Mouse (Mus musculus): ENCODE data around the gene Senp1.

Senp1 gene

DNA sequence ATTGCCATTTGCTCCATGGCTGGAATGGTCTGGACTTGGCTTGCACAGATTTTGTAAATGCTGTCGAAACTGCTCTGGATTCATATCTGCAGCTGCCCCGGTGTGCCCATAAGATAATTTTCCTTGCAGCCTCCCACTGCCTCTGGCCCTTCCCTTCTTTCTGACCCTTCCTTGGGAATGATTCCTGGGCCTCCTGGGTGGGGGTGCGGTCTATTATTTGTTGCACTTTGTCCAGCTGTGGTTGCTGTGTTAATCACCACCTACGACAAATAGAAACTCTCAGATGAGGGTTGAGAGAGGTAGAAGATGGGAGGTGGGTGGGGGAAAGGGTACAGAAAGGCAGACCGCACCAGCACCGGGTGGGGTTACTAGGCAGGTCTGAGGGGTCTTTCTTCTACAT is 13.7 kb upstream of the Senp1 start:
- no peak for DNase-seq

DNA sequence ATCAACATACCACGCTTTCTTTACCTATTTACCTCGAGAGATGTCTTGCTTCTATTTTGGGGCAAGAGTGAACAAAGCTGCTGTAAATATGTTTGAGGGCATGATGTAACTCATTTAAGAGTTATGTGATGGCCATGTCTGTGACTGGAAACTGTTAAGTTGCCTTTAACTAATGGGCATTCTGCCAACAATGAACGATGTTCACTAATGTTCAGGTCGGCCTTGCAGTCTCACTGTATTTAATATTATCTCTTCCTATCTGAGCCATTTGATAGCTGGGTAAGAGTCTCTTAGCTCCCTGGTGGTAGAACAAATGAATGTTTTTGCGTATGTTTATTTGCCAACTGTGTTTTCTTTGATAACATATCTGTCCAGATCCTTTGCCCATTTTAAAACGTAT is 13.0 kb upstream of the Senp1 start:
- DNase-seq = no peak

- DNase-seq = no peak
Measured at GRCm38 (mm10) chr15:98102401-98102800, 8.9 kb upstream of the Senp1 start.

GRCm38 (mm10) chr15:98098519-98098918 is 5.0 kb upstream of the Senp1 start:
- DNase-seq = no peak

DNA sequence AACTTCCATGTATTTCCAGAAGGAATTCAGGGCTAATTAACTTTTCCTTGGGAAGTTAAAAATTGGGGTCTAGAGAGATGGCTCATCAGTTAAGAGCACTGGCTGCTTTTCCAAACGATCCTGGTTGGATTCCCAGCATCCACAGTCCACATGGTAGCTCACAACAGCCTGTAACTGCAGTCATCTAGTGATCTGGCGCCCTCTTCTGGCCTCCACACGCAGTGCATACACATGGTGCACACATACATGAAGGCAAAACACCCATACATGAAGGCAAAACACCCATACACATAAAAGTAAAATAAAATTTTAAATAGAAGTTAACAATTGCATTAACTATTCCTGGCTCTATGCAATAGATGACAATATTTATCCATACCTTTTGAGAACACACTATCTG is 3.4 kb upstream of the Senp1 start:
- no peak for DNase-seq

DNA sequence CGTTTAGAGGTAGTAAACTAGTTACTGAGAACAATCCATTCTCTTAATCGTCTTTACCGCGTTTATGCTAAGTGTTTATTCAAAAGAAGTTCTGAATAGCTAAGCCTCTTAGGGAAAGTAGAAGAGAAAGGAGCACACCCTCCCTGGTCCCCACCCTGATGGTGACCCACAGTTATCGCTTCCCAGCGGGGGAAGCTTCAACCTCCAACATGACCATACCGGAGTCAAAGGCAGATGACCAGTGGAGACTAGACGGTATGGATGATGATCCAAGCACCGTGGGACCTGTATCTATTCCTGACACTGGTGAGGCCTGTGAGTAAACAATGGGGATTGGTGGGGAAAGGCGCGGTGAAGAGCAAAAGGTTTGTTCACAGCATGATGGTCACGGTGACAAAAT is 1.4 kb upstream of the Senp1 start:
- no peak for DNase-seq

DNA sequence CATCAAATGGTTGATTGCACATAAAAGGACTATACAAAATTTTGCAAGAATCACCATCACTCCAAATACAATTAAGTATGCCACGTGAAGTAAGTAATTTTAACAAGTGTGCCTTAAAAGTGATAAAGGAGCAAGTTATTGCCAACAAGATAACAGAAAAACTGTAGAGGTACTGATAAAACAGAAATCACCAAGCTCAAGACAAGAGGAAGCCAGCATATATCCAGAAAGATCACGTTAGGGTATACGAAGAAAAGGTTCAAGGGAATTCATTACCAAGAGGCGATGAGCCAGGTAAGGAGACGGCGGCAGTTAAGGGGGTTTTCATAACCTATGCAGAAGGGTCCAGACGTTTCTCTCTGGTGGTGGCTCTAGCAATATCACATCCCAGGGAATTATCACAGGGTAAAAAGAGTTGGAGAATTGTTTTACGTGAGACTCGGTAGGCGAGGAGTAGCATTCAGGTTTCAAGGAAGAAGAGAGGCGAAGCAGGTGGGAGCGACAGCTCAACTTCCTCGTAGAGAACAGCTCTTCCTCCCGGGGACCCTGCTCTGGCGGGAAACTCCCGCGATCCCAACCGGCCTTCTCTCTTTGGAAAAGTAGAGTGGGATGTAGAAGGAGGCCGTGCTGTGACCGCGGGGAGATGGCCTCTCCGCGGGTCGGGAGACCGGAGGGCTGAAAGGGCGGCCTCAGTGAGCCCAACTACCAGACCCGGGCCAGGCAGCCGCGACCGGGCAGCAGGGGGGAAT is 998 bp downstream of the Senp1 start, which contains the start of gene Pfkm:
Pfkm (plus strand) TSS at position 218 of the 749 bp plus-strand sequence.
- no peak for DNase-seq

- DNase-seq = no peak
Measured at GRCm38 (mm10) chr15:98091841-98092240, 1.7 kb downstream of the Senp1 start.

- peak in 1 of 2 experiments; percentile 32 for DNase-seq
Measured at GRCm38 (mm10) chr15:98089421-98090183, 3.9 kb downstream of the Senp1 start.

GRCm38 (mm10) chr15:98088889-98089288 is 4.7 kb downstream of the Senp1 start:
- DNase-seq = no peak

DNA sequence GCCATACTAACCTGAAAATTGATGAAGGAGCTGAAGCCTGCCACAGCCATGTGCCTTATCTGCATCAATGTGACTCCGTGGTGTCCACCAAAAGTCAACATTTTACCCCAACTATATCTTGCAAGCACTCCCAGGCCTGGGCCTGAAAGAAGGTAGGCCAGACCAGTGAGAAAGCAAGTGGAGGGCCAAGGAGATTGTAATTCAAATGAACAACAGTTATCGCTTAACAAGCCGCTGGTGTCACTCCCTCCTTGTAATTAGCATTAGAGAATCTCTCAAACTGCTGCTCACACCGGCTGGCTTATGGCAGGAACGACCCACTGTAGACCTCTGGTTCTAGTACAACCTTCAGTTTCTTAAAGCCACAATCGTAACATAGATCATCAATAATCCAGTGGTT is 16.6 kb downstream of the Senp1 start:
- DNase-seq = no peak

- no peak for DNase-seq
Measured at GRCm38 (mm10) chr15:98075034-98075433, 18.5 kb downstream of the Senp1 start.

GRCm38 (mm10) chr15:98074521-98074920 is 19.0 kb downstream of the Senp1 start:
- no peak for DNase-seq

GRCm38 (mm10) chr15:98070376-98070775 is 23.2 kb downstream of the Senp1 start:
- no peak for DNase-seq

DNA sequence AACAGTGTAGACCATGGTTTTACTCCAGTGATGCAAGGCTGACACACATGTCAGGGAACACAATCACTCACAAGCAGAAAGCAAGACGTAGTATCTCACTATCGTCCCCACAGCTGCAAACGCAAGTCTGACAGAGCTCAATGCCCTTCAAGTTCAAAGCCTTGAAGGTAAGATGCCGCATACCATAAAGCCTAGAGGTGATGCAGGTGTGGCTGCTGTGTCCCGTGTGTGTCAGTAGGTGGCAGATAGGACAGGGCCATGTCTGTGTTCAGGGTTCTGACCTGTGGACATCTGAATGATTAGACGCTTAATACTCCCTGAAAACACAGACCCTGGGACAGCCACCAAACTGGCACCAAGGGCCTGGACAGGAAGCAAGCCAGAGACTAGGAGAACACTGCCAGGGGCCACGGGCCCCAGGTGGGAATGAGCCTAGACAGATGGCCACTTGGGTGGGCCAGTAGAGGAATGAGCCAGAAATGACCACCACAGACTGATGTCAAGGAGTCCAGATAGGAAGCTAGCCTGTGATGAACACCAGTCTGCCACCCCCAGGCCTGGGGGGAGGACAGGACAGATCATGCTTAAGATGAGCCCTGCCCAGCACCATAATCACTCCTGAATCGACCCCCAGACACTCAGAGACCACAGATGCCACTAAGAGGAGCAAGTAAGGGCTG is 23.8 kb downstream of the Senp1 start:
- DNase-seq = no peak

- no peak for DNase-seq
Measured at GRCm38 (mm10) chr15:98068506-98068905, 25.0 kb downstream of the Senp1 start.

DNA sequence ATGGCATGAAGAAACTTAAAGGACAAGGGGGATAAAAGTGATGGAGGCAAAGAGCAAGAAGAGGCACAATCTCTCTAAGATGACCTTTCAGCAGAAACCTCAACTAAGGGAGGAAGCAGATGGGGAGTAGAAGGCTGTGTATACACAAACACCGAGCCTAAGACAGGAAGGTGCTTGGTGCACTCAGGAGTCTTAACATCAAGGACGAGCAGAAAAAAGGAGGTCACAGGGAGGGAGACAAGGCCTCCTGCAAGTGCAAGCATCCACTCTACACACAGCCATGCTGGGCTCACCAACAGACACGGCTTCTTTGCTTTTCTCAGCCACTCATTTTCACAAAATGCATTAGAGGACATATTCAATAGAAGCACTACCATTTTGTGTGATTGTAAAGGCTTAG is 26.1 kb downstream of the Senp1 start:
- DNase-seq = no peak

DNA sequence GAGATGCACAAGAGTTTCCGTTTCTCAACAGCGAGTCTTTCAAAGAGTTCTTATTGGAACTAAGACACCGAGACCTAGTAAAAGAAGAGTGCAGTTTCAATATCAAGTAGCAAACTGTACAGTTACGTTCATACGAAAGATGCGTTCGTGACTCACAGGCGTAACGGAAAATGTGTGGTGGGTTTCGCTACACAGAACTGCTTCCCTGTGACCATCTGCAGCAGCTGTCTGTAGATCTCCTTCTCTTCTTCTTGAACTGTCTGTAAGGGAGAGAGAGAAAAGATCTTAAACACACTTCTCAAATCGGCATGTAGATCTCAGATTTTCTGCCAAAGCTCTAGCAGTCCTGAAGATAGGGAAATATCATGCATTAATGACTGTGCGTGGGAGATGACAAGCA is 26.9 kb downstream of the Senp1 start:
- no peak for DNase-seq

DNA sequence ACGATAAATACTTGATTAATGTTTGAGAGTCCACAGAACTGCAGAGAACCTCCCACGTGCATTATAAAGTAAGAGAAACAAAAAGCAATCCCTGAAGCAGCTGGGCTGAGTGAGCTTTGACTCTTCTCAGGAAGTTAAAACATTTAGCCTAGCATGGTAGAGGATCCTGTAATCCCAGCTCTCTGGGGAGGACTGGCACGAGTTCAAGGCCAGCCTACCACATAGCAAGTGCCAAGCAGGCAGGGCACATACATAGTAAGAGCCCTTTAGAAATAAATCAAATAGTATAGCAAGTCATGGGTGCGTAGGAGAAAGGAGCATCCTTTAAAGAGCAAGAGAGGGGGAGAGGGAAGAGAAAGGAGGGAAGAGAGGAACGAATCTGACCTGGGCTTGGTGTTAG is 27.7 kb downstream of the Senp1 start:
- DNase-seq = no peak

GRCm38 (mm10) chr15:98055246-98055645 is 38.3 kb downstream of the Senp1 start:
- DNase-seq = peak; percentile 4 to 10

GRCm38 (mm10) chr15:98051685-98052084 is 41.9 kb downstream of the Senp1 start:
- DNase-seq = no peak

DNA sequence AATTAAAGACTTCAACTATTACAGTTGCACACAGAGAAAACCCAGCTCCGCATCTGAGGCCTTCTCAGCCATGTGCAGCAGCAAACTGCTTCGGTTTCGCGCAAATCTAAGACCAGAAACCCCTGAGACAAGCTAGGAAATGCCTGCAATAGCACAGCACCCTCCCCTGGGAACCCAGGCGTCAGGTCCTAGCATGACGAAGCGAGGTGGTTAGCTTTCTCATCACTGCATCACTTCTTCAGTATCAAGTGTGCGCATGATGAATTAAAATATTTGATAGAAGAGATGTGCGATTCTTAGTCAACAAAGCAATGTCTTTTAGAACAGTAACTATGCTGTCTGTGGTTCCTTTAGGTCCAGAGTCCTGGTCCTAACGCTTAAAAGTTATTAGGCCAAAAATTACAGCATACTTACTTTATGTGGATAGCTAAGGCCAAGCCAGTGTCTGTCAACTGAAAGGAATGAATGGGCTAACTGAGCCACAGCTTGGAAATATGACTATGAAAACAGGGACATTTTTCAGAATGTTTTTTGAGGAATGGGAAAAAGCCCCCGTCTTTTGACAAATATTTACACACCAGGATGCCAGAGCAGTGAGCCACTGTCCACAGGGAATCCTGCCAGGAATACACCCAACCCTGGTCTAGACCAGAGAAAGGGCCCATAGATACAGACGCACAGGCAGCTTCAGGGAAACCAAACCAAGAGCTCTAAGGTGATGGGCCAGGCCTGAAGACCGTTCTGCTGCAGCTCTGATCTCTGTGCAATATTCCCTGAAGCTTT is 44.4 kb downstream of the Senp1 start:
- DNase-seq = no peak

DNA sequence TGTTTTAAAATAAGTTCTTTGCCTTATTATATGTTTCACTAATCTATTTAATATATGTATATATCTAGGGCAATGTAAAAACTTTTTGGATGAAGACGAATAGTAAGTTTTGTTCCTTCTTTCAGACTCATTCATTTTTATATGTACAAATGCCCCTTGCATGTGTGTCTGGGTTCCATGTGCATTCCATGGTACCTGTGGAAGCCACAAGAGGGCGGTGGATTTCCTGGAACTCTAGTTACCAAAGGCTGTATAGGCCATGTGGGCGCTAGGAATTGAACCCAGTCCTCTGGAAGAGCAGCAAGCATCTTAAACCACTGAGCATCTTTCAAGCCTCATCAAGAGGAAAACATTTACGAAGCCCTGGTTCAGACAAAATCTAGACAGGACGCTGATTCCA is 49.2 kb downstream of the Senp1 start:
- DNase-seq = no peak

All from kidney, adult 8-10 months (tissue).